Mouse (Mus musculus) CH12.LX (cell line): ENCODE data around the gene Gm11555. TPM values are rescaled to one million over a fixed set of nuclear protein-coding genes. Genes with fewer than 3 reads are reported as not detected.
"Not testable (repeated sequence)": the region's sequence is repeated elsewhere in the genome, so short reads cannot be mapped to it uniquely, and the experiment has no call there.

Experiments
- DNase-seq: peaks from one replicate; pipeline ENCODE4 v3.0.0-alpha.2; 2013; ENCODE audit errors: extremely low read depth
- H3K27ac ChIP-seq: 2 replicates; pipeline ENCODE4 v1.5.1; 2012; ENCODE audit warnings: low read depth, mild to moderate bottlenecking, control low read depth, moderate library complexity; ENCODE audit not compliant: insufficient read depth
- H3K27me3 ChIP-seq: replicated peaks from 2 replicates; pipeline ENCODE3; 2012; ENCODE audit warnings: inconsistent platforms
- H3K36me3 ChIP-seq, 2 experiments: replicated peaks in 1 of 2; 2 replicates each; pipeline versions ENCODE3 to v1.6.1; 2012; ENCODE audit warnings: inconsistent platforms in 1 of 2, low read length in 1 of 2, mild to moderate bottlenecking in 1 of 2, mixed read lengths in 1 of 2, moderate library complexity in 1 of 2; ENCODE audit not compliant: control insufficient read depth in 1 of 2, insufficient read depth in 1 of 2
- H3K4me1 ChIP-seq, 2 experiments: 2 replicates each; pipeline ENCODE4 v1.6.1; 2012; ENCODE audit warnings: inconsistent platforms in 1 of 2, moderate library complexity in 1 of 2; ENCODE audit not compliant: insufficient read depth in 2 of 2, control insufficient read depth in 1 of 2
- H3K4me2 ChIP-seq: 2 replicates; pipeline ENCODE4 v1.6.1; 2012; ENCODE audit warnings: low read depth, mild to moderate bottlenecking, control low read depth; ENCODE audit not compliant: poor library complexity, insufficient read depth, severe bottlenecking
- H3K4me3 ChIP-seq, 3 experiments: fragments of 150-350 bp in 1 of 3; sonication (generic) in 1 of 3; replicated peaks in 1 of 3; 2 replicates each; pipeline versions ENCODE3 to v1.5.1; 2011 to 2012; ENCODE audit warnings: low read depth in 2 of 3, low read length in 2 of 3, mild to moderate bottlenecking in 2 of 3, moderate library complexity in 2 of 3, control low read depth in 1 of 3, improper control_type of control experiment in 1 of 3, inconsistent platforms in 1 of 3, mixed read lengths in 1 of 3; ENCODE audit not compliant: poor library complexity in 1 of 3
- H3K79me2 ChIP-seq: replicated peaks from 2 replicates; pipeline ENCODE4 v1.6.1; 2012; ENCODE audit warnings: mild to moderate bottlenecking, moderate library complexity; ENCODE audit not compliant: control insufficient read depth, poor library complexity, insufficient read depth, severe bottlenecking; ENCODE audit errors: extremely low read depth
- H3K9ac ChIP-seq: 2 replicates; pipeline ENCODE4 v1.6.1; 2012; ENCODE audit warnings: low read depth, mild to moderate bottlenecking, control low read depth, moderate library complexity; ENCODE audit not compliant: insufficient read depth
- H3K9me3 ChIP-seq: replicated peaks from 2 replicates; pipeline ENCODE3; 2012; ENCODE audit warnings: low read length, inconsistent platforms, mixed read lengths
- BHLHE40 ChIP-seq: IDR thresholded peaks from 2 replicates; pipeline ENCODE4 v1.6.1; 2011; ENCODE audit warnings: mild to moderate bottlenecking, low read depth, low read length, improper control_type of control experiment
- CHD2 ChIP-seq: IDR thresholded peaks from 2 replicates; pipeline ENCODE4 v1.6.1; 2011; ENCODE audit warnings: low read length, improper control_type of control experiment
- CTCF ChIP-seq, 2 experiments: IDR thresholded peaks in 1 of 2; conservative IDR thresholded peaks in 1 of 2; 2 replicates each; pipeline ENCODE4 v1.5.1; 2011 to 2012; ENCODE audit warnings: low read depth in 2 of 2, low read length in 2 of 2, improper control_type of control experiment in 1 of 2, inconsistent platforms in 1 of 2, mild to moderate bottlenecking in 1 of 2, moderate library complexity in 1 of 2
- E2F4 ChIP-seq: IDR thresholded peaks from 2 replicates; pipeline ENCODE4 v1.6.1; 2011; ENCODE audit warnings: low read depth, low read length, improper control_type of control experiment; ENCODE audit not compliant: insufficient replicate concordance
- EP300 ChIP-seq: IDR thresholded peaks from 2 replicates; pipeline ENCODE4 v1.6.1; 2011; ENCODE audit warnings: low read length, improper control_type of control experiment
- ETS1 ChIP-seq: conservative IDR thresholded peaks from 2 replicates; pipeline ENCODE4 v1.6.1; 2012; ENCODE audit warnings: low read depth, mild to moderate bottlenecking, inconsistent platforms, low read length, improper control_type of control experiment, moderate library complexity
- IRF4 ChIP-seq: IDR thresholded peaks from 2 replicates; pipeline ENCODE4 v1.6.1; 2014; ENCODE audit warnings: low read depth, mild to moderate bottlenecking, inconsistent platforms, low read length, improper control_type of control experiment
- JUN ChIP-seq: IDR thresholded peaks from 2 replicates; pipeline ENCODE4 v1.6.1; 2011; ENCODE audit warnings: low read depth, mild to moderate bottlenecking, low read length, improper control_type of control experiment, moderate library complexity; ENCODE audit not compliant: insufficient read depth
- MAFK ChIP-seq: IDR thresholded peaks from 2 replicates; pipeline ENCODE4 v1.6.1; 2011; ENCODE audit warnings: low read length, improper control_type of control experiment; ENCODE audit not compliant: insufficient replicate concordance
- MXI1 ChIP-seq: IDR thresholded peaks from 2 replicates; pipeline ENCODE4 v1.6.1; 2011; ENCODE audit warnings: mild to moderate bottlenecking, low read depth, low read length, improper control_type of control experiment
- PAX5 ChIP-seq: IDR thresholded peaks from 2 replicates; pipeline ENCODE4 v1.6.1; 2012; ENCODE audit warnings: low read length, inconsistent platforms, mixed read lengths
- POLR2A ChIP-seq: IDR thresholded peaks from 2 replicates; pipeline ENCODE4 v1.6.1; 2011; ENCODE audit warnings: low read depth, mild to moderate bottlenecking, improper control_type of control experiment, low read length
- POLR2AphosphoS2 ChIP-seq: IDR thresholded peaks from 2 replicates; pipeline ENCODE4 v1.6.1; 2011; ENCODE audit warnings: low read depth, low read length, improper control_type of control experiment
- RAD21 ChIP-seq: IDR thresholded peaks from 2 replicates; pipeline ENCODE4 v1.6.1; 2011; ENCODE audit warnings: low read depth, mild to moderate bottlenecking, low read length, improper control_type of control experiment, moderate library complexity
- TBP ChIP-seq: conservative IDR thresholded peaks from 2 replicates; pipeline ENCODE4 v1.6.1; 2011; ENCODE audit warnings: low read depth, low read length, improper control_type of control experiment
- UBTF ChIP-seq: IDR thresholded peaks from 2 replicates; pipeline ENCODE4 v1.6.1; 2012; ENCODE audit warnings: low read depth, mild to moderate bottlenecking, inconsistent platforms, low read length, improper control_type of control experiment, moderate library complexity
- USF1 ChIP-seq: IDR thresholded peaks from 2 replicates; pipeline ENCODE4 v1.6.1; 2014; ENCODE audit warnings: low read depth, mild to moderate bottlenecking, inconsistent platforms, low read length, improper control_type of control experiment
- ZC3H11A ChIP-seq: IDR thresholded peaks from 2 replicates; pipeline ENCODE4 v1.6.1; 2012; ENCODE audit warnings: low read depth, mild to moderate bottlenecking, inconsistent platforms, low read length, improper control_type of control experiment
- ZKSCAN1 ChIP-seq: IDR thresholded peaks from 2 replicates; pipeline ENCODE4 v1.6.1; 2012; ENCODE audit warnings: low read depth, inconsistent platforms, low read length, improper control_type of control experiment, borderline replicate concordance
- dilution Hi-C: fragments of 300-500 bp; cut with MboI; formaldehyde crosslinking; loops from 2 replicates; pipeline ENCODE4 v1.14.3; 2020; ENCODE audit warnings: low sequenced_read_pairs; ENCODE audit not compliant: extremely low pct_unique_long_range_greater_than_20kb, extremely low pct_ligation_motif_present
- in situ Hi-C: fragments of 300-500 bp; cut with MboI; formaldehyde crosslinking; loops from 3 replicates; pipeline ENCODE4 v1.14.3; 2019; ENCODE audit warnings: low sequenced_read_pairs, low pct_ligation_motif_present, low pct_unique_long_range_greater_than_20kb, mixed read lengths
- polyA plus RNA-seq: library from polyadenylated mRNA; unstranded; fragments of >175 nt; gene quantifications from 2 replicates; pipeline ENCODE4 v1.2.1, GENCODE M21; 2012; ENCODE audit warnings: low read depth; ENCODE audit not compliant: insufficient read length
- total RNA-seq, 2 experiments: library from RNA; depleted of rRNA; stranded (reverse); fragments of 300-350 nt in 1 of 2; fragments of >200 nt in 1 of 2; gene quantifications; 2 replicates each; pipeline ENCODE4 v1.2.3; 2012 to 2014

Gene Gm11555
- total and polyA plus RNA-seq, 3 experiments, result not detected

- no peak for TF ChIP-seq RAD21
- TF ChIP-seq JUN, result no peak
- TF ChIP-seq POLR2AphosphoS2, result no peak
- no peak for TF ChIP-seq CHD2
- TF ChIP-seq CTCF (conservative IDR thresholded peaks at IDR 0.05 in 1 of 2, IDR thresholded peaks at IDR 0.05 in 1 of 2; ENCODE audit: low read depth in 2 of 2, low read length in 2 of 2), result no peak
- no peak for TF ChIP-seq PAX5
- TF ChIP-seq ZKSCAN1, result no peak
- TF ChIP-seq POLR2A, result no peak
- Histone ChIP-seq H3K4me2 (no peak within 1 kb of the TSS), H3K36me3 (no peaks in the 10 kb centered on the region), H3K4me1 (no peaks in the 10 kb centered on the region), H3K4me3 (no peak within 1 kb of the TSS), H3K9me3 (no peaks in the 10 kb centered on the region), H3K79me2 (no peaks in the 10 kb centered on the region), H3K9ac (no peak within 1 kb of the TSS), H3K27ac (no peak within 1 kb of the TSS), H3K27me3 (peaks cover 79% of the 10 kb centered on the region)
- in situ Hi-C loops (no loop called here), dilution Hi-C loops (no loop called here)
- DNase-seq, result no peak
Measured at GRCm38 (mm10) chr11:99614796-99615363, 35.2 kb downstream of the Gm11555 start, which contains the start of gene Krtap2-4. Krtap2-4 (minus strand) TSS chr11:99614846.

- DNase-seq, H3K4me1 ChIP-seq, H3K36me3 ChIP-seq, H3K9ac ChIP-seq, H3K79me2 ChIP-seq, in situ Hi-C loops, dilution Hi-C loops, H3K9me3 ChIP-seq, H3K4me3 ChIP-seq, H3K27ac ChIP-seq, H3K4me2 ChIP-seq: not testable (repeated sequence)
- H3K27me3 ChIP-seq, result peaks cover 76% of the 10 kb centered on the region
Measured at GRCm38 (mm10) chr11:99610089-99610488, 39.9 kb downstream of the Gm11555 start, which contains the start of gene Gm11937. Gm11937 (minus strand) TSS chr11:99610189.

- H3K4me1 ChIP-seq, result no peaks in the 10 kb centered on the region
- H3K79me2 ChIP-seq, result no peaks in the 10 kb centered on the region
- dilution Hi-C loops, result no loop called here
- no peak for DNase-seq
- TF ChIP-seq ZKSCAN1 (no peak), UBTF (no peak), TBP (no peak), USF1 (no peak), E2F4 (no peak), POLR2A (no peak), BHLHE40 (no peak), MXI1 (no peak), MAFK (no peak), ZC3H11A (no peak), EP300 (no peak), IRF4 (no peak), ETS1 (no peak), JUN (no peak)
- in situ Hi-C loops, result no loop called here
- H3K36me3 ChIP-seq, result no peaks in the 10 kb centered on the region
- H3K9ac ChIP-seq, result no peak overlapping the region
- no peak overlapping the region for H3K27ac ChIP-seq
- no peak overlapping the region for H3K4me3 ChIP-seq
- no peak overlapping the region for H3K4me2 ChIP-seq
- peaks cover 80% of the 10 kb centered on the region for H3K27me3 ChIP-seq
- no peaks in the 10 kb centered on the region for H3K9me3 ChIP-seq
Measured at GRCm38 (mm10) chr11:99609126-99609525, 40.9 kb downstream of the Gm11555 start.

- in situ Hi-C loops, H3K36me3 ChIP-seq, H3K9me3 ChIP-seq, H3K9ac ChIP-seq, dilution Hi-C loops, DNase-seq, H3K4me1 ChIP-seq, H3K4me3 ChIP-seq, H3K4me2 ChIP-seq, H3K27ac ChIP-seq, H3K79me2 ChIP-seq: not testable (repeated sequence)
- H3K27me3 ChIP-seq, result peaks cover 73% of the 10 kb centered on the region
Measured at GRCm38 (mm10) chr11:99603208-99603607, 46.8 kb downstream of the Gm11555 start, which contains the start of gene Gm11938. Gm11938 (minus strand) TSS chr11:99603308.
